19 mouse cellular contexts compared by ENCODE assay signal in genomic region chr15:96244171-96244570, GRCm38 (mm10). TPM values are rescaled to one million over a fixed set of nuclear protein-coding genes. Genes with fewer than 3 reads are reported as not detected.
A peak's percentile ranks its signal among the peaks of the same experiment; 100 is the strongest.
DNase-seq lines count a peak whose midpoint lies in the region; ATAC-seq and TF ChIP-seq lines count a peak whose summit lies in the region.
"Had no signal": no experiment of that assay in that cellular context is flagged by ENCODE, and none has a peak within 500 bp of the region (broad histone marks: within the 10 kb centered on the region; RNA-seq: fewer than 3 reads in every experiment).

No protein-coding gene starts in this region.

- H3K27me3 ChIP-seq in ES-Bruce4 (ENCODE audit: control insufficient read depth, insufficient read depth, low read length, poor library complexity, severe bottlenecking), result no peaks in the 10 kb centered on the region
- no peaks in the 10 kb centered on the region for H3K27me3 ChIP-seq in midbrain, embryonic 14.5 days (ENCODE audit: control insufficient read depth, insufficient read depth, low read length)
- H3K27me3 ChIP-seq: embryonic facial prominence, embryonic 12.5 days; forebrain, embryonic 13.5 days; forebrain, embryonic 15.5 days had no signal

- no peak overlapping the region for H3K4me2 ChIP-seq in midbrain, embryonic 14.5 days (ENCODE audit: low read length)
- H3K4me2 ChIP-seq: embryonic facial prominence, embryonic 12.5 days; forebrain, embryonic 13.5 days; forebrain, embryonic 15.5 days had no signal

- H3K27ac ChIP-seq in ES-Bruce4 (ENCODE audit: insufficient read depth, low read length) (peak overlapping the region; percentile 91), ES-E14 (ENCODE audit: insufficient read depth, low read depth, low read length, poor library complexity, severe bottlenecking) (peak overlapping the region; percentile 75)
- H3K27ac ChIP-seq in midbrain, embryonic 14.5 days (replicated peaks; ENCODE audit: low read depth, low read length), result no peak overlapping the region
- H3K27ac ChIP-seq: embryonic facial prominence, embryonic 10.5 days; embryonic facial prominence, embryonic 12.5 days; forebrain, embryonic 13.5 days; forebrain, embryonic 15.5 days had no signal

- TF ChIP-seq POLR2A in ES-Bruce4 (IDR thresholded peaks at IDR 0.05; ENCODE audit: insufficient read depth, low read length), result no peak

- H3K36me3 ChIP-seq in ES-Bruce4 (ENCODE audit: control insufficient read depth, insufficient read depth, low read length, poor library complexity, severe bottlenecking) (no peaks in the 10 kb centered on the region), ES-E14 (ENCODE audit: control insufficient read depth, insufficient read depth, low read length, poor library complexity, severe bottlenecking) (no peaks in the 10 kb centered on the region; the same call in 1 of the 2 replicates)
- no peaks in the 10 kb centered on the region for H3K36me3 ChIP-seq in midbrain, embryonic 14.5 days (ENCODE audit: control insufficient read depth, insufficient read depth, low read length)
- H3K36me3 ChIP-seq: embryonic facial prominence, embryonic 10.5 days; embryonic facial prominence, embryonic 12.5 days; forebrain, embryonic 15.5 days had no signal

- peaks cover 31% of the 10 kb centered on the region for H3K9me3 ChIP-seq in ES-Bruce4 (replicated peaks; ENCODE audit: control insufficient read depth, insufficient read depth, low read length, poor library complexity, severe bottlenecking)
- H3K9me3 ChIP-seq in ES-E14 (ENCODE audit: control insufficient read depth, insufficient read depth, low read depth, low read length), result peaks cover 3% of the 10 kb centered on the region; the same call in 1 of the 2 replicates
- H3K9me3 ChIP-seq in midbrain, embryonic 14.5 days (ENCODE audit: control insufficient read depth, low read length), result no peaks in the 10 kb centered on the region
- H3K9me3 ChIP-seq: embryonic facial prominence, embryonic 10.5 days; embryonic facial prominence, embryonic 12.5 days; forebrain, embryonic 13.5 days; forebrain, embryonic 15.5 days had no signal

- H3K4me1 ChIP-seq in ES-Bruce4 (ENCODE audit: control insufficient read depth, insufficient read depth, low read length) (peaks cover 2% of the 10 kb centered on the region), ES-E14 (ENCODE audit: control insufficient read depth in 2 of 2, insufficient read depth in 2 of 2, low read length in 2 of 2, poor library complexity in 1 of 2) (peaks cover 9 to 13% of the 10 kb centered on the region in 2 experiments)
- H3K4me1 ChIP-seq in midbrain, embryonic 14.5 days (ENCODE audit: control insufficient read depth, insufficient read depth, low read length), result no peaks in the 10 kb centered on the region
- H3K4me1 ChIP-seq: embryonic facial prominence, embryonic 10.5 days; embryonic facial prominence, embryonic 12.5 days; forebrain, embryonic 13.5 days; forebrain, embryonic 15.5 days had no signal

- H3K4me3 ChIP-seq in ES-Bruce4 (ENCODE audit: low read depth, low read length), result no peak overlapping the region
- peak overlapping the region in 1 of 2 experiments; percentile 2; a peak in 1 of 4 replicates for H3K4me3 ChIP-seq in ES-E14 (ENCODE audit: insufficient read depth in 1 of 2, low read depth in 1 of 2, low read length in 2 of 2, poor library complexity in 1 of 2, severe bottlenecking in 1 of 2)
- no peak overlapping the region for H3K4me3 ChIP-seq in midbrain, embryonic 14.5 days (replicated peaks; ENCODE audit: low read depth, low read length)
- H3K4me3 ChIP-seq: embryonic facial prominence, embryonic 10.5 days; embryonic facial prominence, embryonic 12.5 days; forebrain, embryonic 13.5 days; forebrain, embryonic 15.5 days had no signal

- in situ Hi-C loops in ES-E14 (cut with MboI; ENCODE audit: low sequenced_read_pairs in 2 of 2, unreplicated experiment in 2 of 2), result no loop called here

- 0 out of 2 replicates have a peak, but pooled peaks have one; percentile 23 for TF ChIP-seq EP300 in ES-Bruce4 (IDR thresholded peaks at IDR 0.05; ENCODE audit: insufficient read depth, low read depth, low read length)

- DNase-seq in ES-E14 (ENCODE audit: low read depth, low spot score), result no peak
- DNase-seq in ZHBTc4 (ENCODE audit: low read depth, low spot score), result peak; percentile 85
- no peak for DNase-seq in midbrain, embryonic 14.5 days
- DNase-seq in kidney, postnatal 36 days, result no peak
- DNase-seq in adrenal gland, adult 8-10 months, result no peak
- DNase-seq: adrenal gland, adult 2 months; adrenal gland, postnatal 14 days; adrenal gland, postnatal 36 days; cerebellum, adult 11-12 months; cerebellum, adult 2 months; cerebellum, adult 9-10 months; cerebellum, postnatal 10 days; cerebellum, postnatal 25 days; forebrain, postnatal 0 days had no signal

- H3K9ac ChIP-seq in ES-Bruce4 (ENCODE audit: low read depth, poor library complexity, severe bottlenecking) (no peak overlapping the region), ES-E14 (ENCODE audit: insufficient read depth, low read depth, low read length, poor library complexity, severe bottlenecking) (no peak overlapping the region)
- H3K9ac ChIP-seq in midbrain, embryonic 14.5 days (replicated peaks; ENCODE audit: low read length), result no peak overlapping the region
- H3K9ac ChIP-seq: embryonic facial prominence, embryonic 12.5 days; forebrain, embryonic 13.5 days; forebrain, embryonic 15.5 days; forebrain, postnatal 0 days had no signal

- ATAC-seq in midbrain, embryonic 14.5 days (ENCODE audit: low FRiP score, low TSS enrichment), result no peak
- ATAC-seq: forebrain, embryonic 13.5 days; forebrain, embryonic 15.5 days; forebrain, postnatal 0 days had no signal

- 85% methylated on average over 6 of the region's 6 CpGs for WGBS in midbrain, embryonic 14.5 days

- TF ChIP-seq CTCF in ES-Bruce4 (IDR thresholded peaks at IDR 0.05; ENCODE audit: low read depth, low read length), result no peak

TF ChIP-seq in ES-E14, 5 proteins besides CTCF, POLR2A, EP300 and RAD21:
- TF ChIP-seq HCFC1 (IDR thresholded peaks at IDR 0.05; ENCODE audit: borderline replicate concordance, insufficient read depth, low read length) (no peak), ZNF384 (IDR thresholded peaks at IDR 0.05; ENCODE audit: low read depth, low read length) (no peak), CHD2 (IDR thresholded peaks at IDR 0.05; ENCODE audit: low read depth, low read length) (no peak), MAFK (IDR thresholded peaks at IDR 0.05; ENCODE audit: insufficient read depth, low read depth, low read length) (no peak), ZC3H11A (IDR thresholded peaks at IDR 0.05; ENCODE audit: borderline replicate concordance, low read depth, low read length) (no peak)

RNA-seq across cellular contexts. Expression of gene Arid2, which starts 43.1 kb away (rescaled TPM):
- polyA plus RNA-seq in ES-Bruce4 (2011; ENCODE audit: insufficient read depth, insufficient read length, low read depth, missing spikeins), result 78.4 and 81.5 TPM in 2 replicates
- 33.0 and 33.2 TPM in 2 replicates for total RNA-seq in ES-E14 (2012; rRNA removed)
- 30.6 and 32.4 TPM in 2 replicates for polyA plus RNA-seq in midbrain, embryonic 14.5 days (2014; fragmentation: Nextera tagmentation; extraction: Ambion mirVana)
- total RNA-seq in adrenal gland, adult 8-10 months (2022), result 10 to 100 TPM; 39.0 to 55.2 (median 46.1) TPM
